Mouse (Mus musculus) testis, adult 2 months (tissue): ENCODE measurements around the gene Cops2.

Experiments
- CTCF ChIP-seq: fragments of 200-500 bp; IDR thresholded peaks from 2 replicates; pipeline ENCODE4 v1.5.1; 2012; ENCODE audit warnings: low read depth, mild to moderate bottlenecking, inconsistent platforms, low read length, moderate library complexity; ENCODE audit not compliant: control insufficient read depth, insufficient read depth, insufficient replicate concordance
- POLR2A ChIP-seq: fragments of 200-500 bp; IDR thresholded peaks from 2 replicates; pipeline ENCODE4 v1.6.1; 2012; ENCODE audit warnings: low read depth, mild to moderate bottlenecking, inconsistent platforms, low read length, moderate library complexity; ENCODE audit not compliant: control insufficient read depth

GRCm38 (mm10) chr2:125790242-125790641, 68.7 kb downstream of the Cops2 start:
- TF ChIP-seq CTCF (no peak), POLR2A (no peak)
